Mouse (Mus musculus) left cerebral cortex, adult 18-20 months (tissue): ENCODE results near the gene Akr1c14. TPM values are rescaled to one million over a fixed set of nuclear protein-coding genes. Genes with fewer than 3 reads are reported as not detected.
A peak's percentile ranks its signal among the peaks of the same experiment; 100 is the strongest.
"Not testable (repeated sequence)": the region's sequence is repeated elsewhere in the genome, so short reads cannot be mapped to it uniquely, and the experiment has no call there.

ENCODE experiments used
- DNase-seq, 2 experiments: peaks; one replicate each; pipeline ENCODE4 v3.0.0; 2021 to 2022; ENCODE audit warnings: low spot score in 2 of 2, mixed read lengths in 1 of 2
- total RNA-seq, 2 experiments: library from RNA; stranded (reverse); gene quantifications; 2 replicates each; pipeline ENCODE4 v1.2.3; 2021

Gene Akr1c14
- total RNA-seq, 2 experiments from 2014 or later, result 1.0 to 1.5 TPM

DNA sequence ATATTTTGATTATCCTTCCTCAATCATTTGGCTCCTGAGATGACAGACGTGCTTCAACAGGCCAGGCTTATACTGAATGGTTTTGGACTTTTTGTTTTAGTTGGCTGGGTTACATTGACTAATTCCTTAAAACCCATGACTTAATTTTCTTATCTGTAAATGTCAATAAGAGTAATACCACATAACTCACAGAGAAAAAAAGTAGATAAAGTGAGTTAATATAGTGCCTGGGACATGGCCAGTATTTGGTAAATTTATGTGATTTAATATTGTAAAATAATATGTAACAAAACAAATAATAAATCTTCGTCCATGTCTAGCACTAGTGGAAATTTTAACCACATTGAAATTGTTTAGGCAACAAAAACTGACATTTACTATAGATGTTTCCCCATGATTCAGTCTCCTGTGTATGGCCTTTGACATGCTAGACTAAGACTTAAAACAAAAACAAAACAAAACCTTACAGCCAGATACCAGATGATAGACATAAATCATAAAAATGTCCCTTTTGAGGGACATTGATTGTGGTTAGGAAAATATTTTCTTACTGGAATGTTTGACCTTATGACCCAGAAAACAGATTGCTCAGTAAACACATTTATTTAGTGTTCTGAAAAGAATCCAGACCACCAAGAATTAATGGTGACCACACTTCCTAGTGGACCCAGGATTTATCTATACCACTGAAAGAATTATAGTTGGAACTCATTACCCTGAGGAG is 70.5 kb downstream of the Akr1c14 start:
- DNase-seq, result no peak

- no peak for DNase-seq
These were observed 74.3 kb downstream of the Akr1c14 start for GRCm38 (mm10) chr13:4123146-4123545.

- not testable (repeated sequence) for DNase-seq
These were observed 75.7 kb downstream of the Akr1c14 start for GRCm38 (mm10) chr13:4124471-4124870.

DNA sequence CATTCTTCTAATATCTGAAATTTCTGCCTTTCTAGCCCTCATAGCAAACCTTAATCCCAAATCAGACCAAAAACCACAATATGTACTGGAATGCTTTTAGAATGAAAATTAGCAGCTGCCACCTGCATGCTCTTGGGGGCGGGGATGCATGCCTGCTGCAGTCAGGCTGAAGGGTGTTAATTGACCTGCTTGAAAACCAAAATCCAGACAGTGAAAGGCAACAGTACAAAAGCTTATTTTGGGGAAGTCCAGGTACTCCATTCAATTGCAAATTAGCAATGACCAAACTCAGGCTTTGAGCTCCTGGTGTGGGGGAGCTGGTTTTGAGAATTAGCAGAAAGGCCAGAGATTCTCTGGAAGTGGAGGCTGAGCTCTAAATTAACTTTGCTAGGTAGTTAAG is 77.0 kb downstream of the Akr1c14 start:
- DNase-seq, result not testable (repeated sequence)

DNA sequence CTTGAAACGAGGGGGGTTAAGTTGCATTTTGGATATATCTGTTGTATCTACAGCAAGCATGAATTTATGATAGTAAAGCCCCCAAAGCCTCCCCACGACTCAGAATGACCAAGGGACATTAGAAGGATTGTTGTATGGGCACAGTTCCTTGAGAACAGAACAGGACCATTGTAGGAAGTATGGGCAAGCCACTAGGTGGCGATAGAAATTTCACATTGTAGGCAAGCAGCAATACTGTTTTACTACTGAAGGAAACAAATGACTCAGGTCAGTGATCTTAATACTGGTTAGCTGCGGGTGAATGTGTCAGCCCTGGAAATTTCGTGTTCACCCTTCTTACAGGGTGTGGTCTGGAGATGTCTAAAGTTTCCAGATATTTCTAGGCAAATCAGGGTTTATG is 80.3 kb downstream of the Akr1c14 start:
- peak; percentile 23 to 31 for DNase-seq

DNA sequence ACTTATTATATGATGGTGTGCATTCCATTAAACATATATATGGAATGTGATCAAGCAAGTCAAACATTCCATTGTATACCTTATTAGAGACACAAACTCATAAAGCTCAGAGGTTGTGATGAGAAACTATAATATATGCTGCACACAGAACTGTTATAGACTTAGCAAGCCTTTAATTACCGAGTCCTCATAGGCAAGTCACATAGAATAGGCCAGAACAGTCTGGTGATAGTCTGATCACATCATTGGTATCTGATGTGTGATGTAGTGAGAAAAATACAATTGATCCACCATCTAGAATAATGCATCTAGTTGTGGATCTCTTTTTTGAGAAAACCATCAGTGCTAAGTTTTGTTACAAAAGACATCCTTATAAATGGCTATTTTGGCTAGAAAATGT is 82.5 kb downstream of the Akr1c14 start:
- DNase-seq, result no peak

GRCm38 (mm10) chr13:4131721-4132120 is 82.9 kb downstream of the Akr1c14 start:
- no peak for DNase-seq

DNA sequence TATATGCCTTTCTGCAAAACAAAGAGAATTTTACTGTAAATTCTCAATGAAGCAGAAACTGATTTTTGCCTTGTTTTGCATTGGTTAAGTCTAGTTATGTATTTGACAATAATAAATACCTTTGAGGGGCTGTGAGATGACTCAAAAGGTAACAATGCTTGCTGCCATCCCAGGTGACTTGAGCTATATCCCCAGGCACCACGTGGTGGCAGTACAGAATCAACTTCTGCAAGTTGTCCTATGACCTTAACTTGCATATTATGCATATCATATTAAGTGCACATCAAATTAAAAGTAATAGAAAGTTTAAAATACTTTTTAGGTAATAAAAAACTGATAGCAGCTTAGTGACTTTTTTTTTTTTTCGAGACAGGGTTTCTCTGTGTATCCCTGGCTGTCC is 84.3 kb downstream of the Akr1c14 start:
- DNase-seq, result peak; percentile 16 to 40

Other genes with a start within 250 kb of the Akr1c14 start
- gene Calml3, start 244.7 kb upstream of the Akr1c14 start, total RNA-seq, result not detected
- not detected for gene Calm4, start 211.3 kb upstream of the Akr1c14 start, total RNA-seq
- not detected for gene Calm5, start 194.8 kb upstream of the Akr1c14 start, total RNA-seq
- 10 to 100 TPM; 36.9 to 42.4 TPM for gene Net1, start 130.8 kb upstream of the Akr1c14 start, total RNA-seq
- not detected for gene Tubal3, start 130.7 kb upstream of the Akr1c14 start, total RNA-seq
- under 1 TPM in 1 of 2 experiments, not detected in 1; 0.45 TPM for gene Ucn3, start 103.7 kb upstream of the Akr1c14 start, total RNA-seq
- 1 to 10 TPM in 1 of 2 experiments, under 1 TPM in 1; 0.91 to 1.9 TPM for gene Akr1c18, start 101.6 kb downstream of the Akr1c14 start, total RNA-seq
- 1 to 10 TPM in 1 of 2 experiments, under 1 TPM in 1; 0.70 to 1.5 TPM for gene Akr1c13, start 142.1 kb downstream of the Akr1c14 start, total RNA-seq
- under 1 TPM in 1 of 2 experiments, not detected in 1; 0.28 TPM for gene Akr1c19, start 179.7 kb downstream of the Akr1c14 start, total RNA-seq
- not detected for gene Akr1c12, start 230.4 kb downstream of the Akr1c14 start, total RNA-seq